Mouse (Mus musculus) hindbrain, embryonic 10.5 days (tissue): Measurements from ENCODE around the gene Larp7. TPM values are rescaled to one million over a fixed set of nuclear protein-coding genes. Genes with fewer than 3 reads are reported as not detected.

Experiments
- DNase-seq: peaks from one replicate; pipeline ENCODE4 v3.0.0-alpha.2; 2017; ENCODE audit warnings: low spot score
- H3K27ac ChIP-seq: fragments of 300-500 bp; sonication (generic); 2 replicates; pipeline ENCODE4 v1.5.1; 2016; ENCODE audit warnings: mild to moderate bottlenecking, moderate library complexity
- H3K27me3 ChIP-seq: fragments of 300-500 bp; sonication (generic); 2 replicates; pipeline ENCODE4 v1.6.1; 2016; ENCODE audit warnings: mild to moderate bottlenecking; ENCODE audit not compliant: poor library complexity, insufficient read depth, severe bottlenecking
- H3K36me3 ChIP-seq: fragments of 300-500 bp; sonication (generic); 2 replicates; pipeline ENCODE4 v1.6.1; 2016; ENCODE audit warnings: mild to moderate bottlenecking, moderate library complexity
- H3K4me1 ChIP-seq: fragments of 300-500 bp; sonication (generic); replicated peaks from 2 replicates; pipeline ENCODE4 v1.6.1; 2016; ENCODE audit warnings: mild to moderate bottlenecking
- H3K4me3 ChIP-seq: fragments of 300-500 bp; sonication (generic); 2 replicates; pipeline ENCODE4 v1.5.1; 2016; ENCODE audit warnings: mild to moderate bottlenecking, moderate library complexity
- H3K9me3 ChIP-seq: fragments of 300-500 bp; sonication (generic); 2 replicates; pipeline ENCODE4 v1.6.1; 2016; ENCODE audit warnings: mild to moderate bottlenecking, moderate library complexity
- WGBS: fragments of 180-500 bp; shearing (Covaris S2); methylation state at CpG from one replicate; pipeline ENCODE4 v1.1.7; 2016; 5-methylcytosine and 5-hydroxymethylcytosine counted together
- polyA plus RNA-seq: library from polyadenylated mRNA; unstranded; fragments of >200 nt; fragmentation: Nextera tagmentation; extraction: Ambion mirVana; gene quantifications from 2 replicates; pipeline ENCODE4 v1.2.1, GENCODE M21; 2016

Gene Larp7
- polyA plus RNA-seq = 50.7 and 74.1 TPM in 2 replicates

GRCm38 (mm10) chr3:127552973-127553719 is at the start of gene Larp7, which contains the start of gene Zgrf1:
Gene Larp7 (minus strand): TSS chr3:127553349.
Gene Zgrf1 (plus strand): TSS chr3:127553489.
- no peaks in the 10 kb centered on the region for H3K9me3 ChIP-seq
- H3K27ac ChIP-seq = peak within 1 kb of the TSS; percentile 99
- peak; percentile 98 for DNase-seq
- H3K4me1 ChIP-seq = peaks cover 19% of the 10 kb centered on the region
- peaks cover 24% of the 10 kb centered on the region for H3K36me3 ChIP-seq
- under 1% methylated on average over 73 of the region's 73 CpGs for WGBS
- no peaks in the 10 kb centered on the region for H3K27me3 ChIP-seq
- peak within 1 kb of the TSS; percentile 72 for H3K4me3 ChIP-seq

DNA sequence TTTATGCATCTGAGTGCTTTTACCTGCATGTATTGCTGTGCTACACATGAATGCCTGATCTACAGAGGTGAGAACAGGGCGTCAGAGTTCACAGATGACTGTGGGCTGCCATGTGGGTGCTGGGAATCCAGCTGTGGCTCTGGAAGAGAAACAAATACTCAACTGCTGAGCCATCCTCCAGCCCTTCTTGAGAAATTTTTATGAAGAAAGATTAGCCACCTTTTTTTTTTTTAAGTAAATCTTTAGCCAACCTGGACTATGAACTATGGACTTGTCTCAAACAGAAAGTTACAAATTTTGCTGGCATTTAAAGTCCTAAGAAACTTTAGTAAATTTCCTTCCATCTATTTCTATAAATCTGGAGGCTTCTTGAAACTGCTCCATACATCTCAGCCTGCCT is 44.0 kb upstream of the Larp7 start:
- DNase-seq = no peak
- Histone ChIP-seq H3K9me3 (no peaks in the 10 kb centered on the region), H3K27me3 (no peaks in the 10 kb centered on the region), H3K4me1 (no peaks in the 10 kb centered on the region), H3K27ac (no peak overlapping the region), H3K36me3 (peaks cover 73% of the 10 kb centered on the region), H3K4me3 (no peak overlapping the region)
- WGBS = 85% methylated on average over 1 of the region's 1 CpGs

DNA sequence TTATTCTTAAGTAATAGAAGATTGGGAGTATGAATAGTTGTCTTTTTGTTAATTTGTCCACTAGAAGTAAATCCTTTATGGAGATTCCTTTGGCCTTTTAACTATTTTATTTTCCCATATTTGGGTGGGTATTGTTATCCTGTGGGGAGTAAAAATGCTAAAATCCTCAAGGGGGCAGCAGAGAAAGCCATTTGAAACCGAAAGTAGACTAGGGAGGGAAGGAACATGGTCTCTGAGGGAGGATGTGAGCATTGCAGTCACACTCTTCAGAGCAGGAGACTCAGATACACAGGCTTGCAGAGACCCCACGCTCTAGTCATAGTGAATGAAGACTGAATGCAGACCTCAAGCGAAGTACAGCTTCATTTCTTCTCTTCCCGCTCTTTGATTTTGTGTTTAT is 19.4 kb upstream of the Larp7 start:
- Histone ChIP-seq H3K36me3 (peaks cover 77% of the 10 kb centered on the region), H3K4me3 (no peak overlapping the region), H3K9me3 (no peaks in the 10 kb centered on the region), H3K4me1 (no peaks in the 10 kb centered on the region), H3K27ac (no peak overlapping the region), H3K27me3 (no peaks in the 10 kb centered on the region)
- 67% methylated on average over 4 of the region's 4 CpGs for WGBS
- DNase-seq = no peak

DNA sequence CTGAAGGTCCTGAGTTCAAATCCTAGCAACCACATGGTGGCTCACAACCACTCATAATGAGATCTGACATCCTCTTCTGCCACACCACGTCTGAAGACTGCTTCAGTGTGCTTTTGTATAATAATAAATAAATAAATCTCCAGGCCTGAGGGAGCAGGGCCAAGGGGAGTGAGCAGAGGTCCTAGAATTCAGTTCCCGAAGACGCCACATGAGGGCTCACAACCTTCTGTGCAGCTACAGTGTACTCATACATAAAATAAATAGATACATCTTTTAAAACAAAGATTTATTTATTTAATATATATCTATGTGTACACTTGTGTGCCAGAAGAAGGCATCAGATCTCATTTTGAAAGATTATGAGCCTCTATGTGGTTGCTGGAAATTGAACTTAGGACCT is 12.0 kb upstream of the Larp7 start:
- no peaks in the 10 kb centered on the region for H3K9me3 ChIP-seq
- WGBS = 83% methylated on average over 3 of the region's 3 CpGs
- peaks cover 79% of the 10 kb centered on the region for H3K36me3 ChIP-seq
- DNase-seq = no peak
- H3K4me1 ChIP-seq = no peaks in the 10 kb centered on the region
- no peak overlapping the region for H3K27ac ChIP-seq
- H3K27me3 ChIP-seq = no peaks in the 10 kb centered on the region
- H3K4me3 ChIP-seq = no peak overlapping the region

DNA sequence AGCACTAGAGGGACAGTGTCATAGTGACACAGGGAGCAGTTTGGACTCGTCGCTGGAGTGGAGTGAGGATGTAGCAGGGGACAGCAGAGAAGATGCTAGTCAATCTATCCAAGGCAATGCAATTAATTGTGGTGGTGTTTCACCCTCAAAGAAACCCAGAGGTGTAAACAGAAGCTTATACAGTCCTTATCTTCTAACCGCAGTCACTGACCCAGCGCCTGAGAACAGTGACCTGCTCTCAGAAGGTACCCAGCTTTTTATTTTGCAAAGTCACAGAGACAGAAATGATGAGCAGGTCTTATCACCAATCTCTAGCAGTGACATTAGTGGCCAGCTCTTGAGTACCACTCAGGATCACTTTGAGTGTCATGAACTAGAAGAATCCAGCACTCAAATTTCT is 9.8 kb upstream of the Larp7 start:
- no peaks in the 10 kb centered on the region for H3K27me3 ChIP-seq
- no peaks in the 10 kb centered on the region for H3K4me1 ChIP-seq
- no peak overlapping the region for H3K4me3 ChIP-seq
- no peak for DNase-seq
- H3K36me3 ChIP-seq = peaks cover 77% of the 10 kb centered on the region
- WGBS = 89% methylated on average over 4 of the region's 4 CpGs
- H3K27ac ChIP-seq = no peak overlapping the region
- H3K9me3 ChIP-seq = no peaks in the 10 kb centered on the region

- no peaks in the 10 kb centered on the region for H3K27me3 ChIP-seq
These were observed 5.1 kb upstream of the Larp7 start for GRCm38 (mm10) chr3:127558201-127558600.

GRCm38 (mm10) chr3:127554723-127555122 is 1.6 kb upstream of the Larp7 start:
- Histone ChIP-seq H3K9me3 (no peaks in the 10 kb centered on the region), H3K4me3 (peak overlapping the region; percentile 72), H3K27ac (no peak overlapping the region), H3K36me3 (peaks cover 37% of the 10 kb centered on the region), H3K27me3 (no peaks in the 10 kb centered on the region), H3K4me1 (peaks cover 19% of the 10 kb centered on the region)
- DNase-seq = no peak
- 73% methylated on average over 5 of the region's 5 CpGs for WGBS

More at GRCm38 (mm10) chr3:127558201-127558600, 5.1 kb upstream of the Larp7 start:
- H3K4me3 ChIP-seq = no peak overlapping the region
- H3K36me3 ChIP-seq = peaks cover 67% of the 10 kb centered on the region
- peaks cover 11% of the 10 kb centered on the region for H3K4me1 ChIP-seq
- no peaks in the 10 kb centered on the region for H3K9me3 ChIP-seq
- no peak for DNase-seq
- H3K27ac ChIP-seq = no peak overlapping the region

DNA sequence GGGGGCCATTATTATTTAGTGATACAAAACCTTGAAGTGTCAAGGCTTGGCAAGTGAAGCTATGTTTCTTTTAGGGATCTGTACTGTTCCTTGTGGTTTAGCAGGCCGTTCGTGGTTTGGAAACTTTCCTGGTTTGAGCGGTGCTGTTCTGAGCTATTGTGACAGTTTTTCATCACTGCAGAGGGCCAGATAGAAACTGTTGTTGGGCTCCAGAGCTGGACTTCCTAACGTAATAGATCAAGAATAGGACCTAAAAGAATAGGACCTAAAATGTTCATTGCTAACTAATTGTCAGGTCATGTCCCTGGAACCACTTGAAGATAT is 533 bp upstream of the Larp7 start:
- H3K4me1 ChIP-seq = peaks cover 19% of the 10 kb centered on the region
- peaks cover 28% of the 10 kb centered on the region for H3K36me3 ChIP-seq
- 2% methylated on average over 4 of the region's 4 CpGs for WGBS
- no peaks in the 10 kb centered on the region for H3K27me3 ChIP-seq
- peak overlapping the region; percentile 72 for H3K4me3 ChIP-seq
- H3K9me3 ChIP-seq = no peaks in the 10 kb centered on the region
- DNase-seq = no peak
- H3K27ac ChIP-seq = peak overlapping the region; percentile 99

- DNase-seq = no peak
- WGBS = 8% methylated on average over 12 of the region's 13 CpGs
- H3K27ac ChIP-seq = peak overlapping the region; percentile 99
- H3K36me3 ChIP-seq = peaks cover 19% of the 10 kb centered on the region
- H3K27me3 ChIP-seq = no peaks in the 10 kb centered on the region
- peaks cover 19% of the 10 kb centered on the region for H3K4me1 ChIP-seq
- peak overlapping the region; percentile 72 for H3K4me3 ChIP-seq
- H3K9me3 ChIP-seq = no peaks in the 10 kb centered on the region
These were observed 646 bp downstream of the Larp7 start for GRCm38 (mm10) chr3:127552434-127552972.

GRCm38 (mm10) chr3:127547882-127548281 is 5.3 kb downstream of the Larp7 start:
- H3K9me3 ChIP-seq = no peaks in the 10 kb centered on the region
- WGBS = 23% methylated on average over 5 of the region's 5 CpGs
- H3K27me3 ChIP-seq = no peaks in the 10 kb centered on the region
- H3K4me1 ChIP-seq = peaks cover 8% of the 10 kb centered on the region
- no peak overlapping the region for H3K4me3 ChIP-seq
- no peak overlapping the region for H3K27ac ChIP-seq
- DNase-seq = peak; percentile 42
- H3K36me3 ChIP-seq = peaks cover 41% of the 10 kb centered on the region

DNA sequence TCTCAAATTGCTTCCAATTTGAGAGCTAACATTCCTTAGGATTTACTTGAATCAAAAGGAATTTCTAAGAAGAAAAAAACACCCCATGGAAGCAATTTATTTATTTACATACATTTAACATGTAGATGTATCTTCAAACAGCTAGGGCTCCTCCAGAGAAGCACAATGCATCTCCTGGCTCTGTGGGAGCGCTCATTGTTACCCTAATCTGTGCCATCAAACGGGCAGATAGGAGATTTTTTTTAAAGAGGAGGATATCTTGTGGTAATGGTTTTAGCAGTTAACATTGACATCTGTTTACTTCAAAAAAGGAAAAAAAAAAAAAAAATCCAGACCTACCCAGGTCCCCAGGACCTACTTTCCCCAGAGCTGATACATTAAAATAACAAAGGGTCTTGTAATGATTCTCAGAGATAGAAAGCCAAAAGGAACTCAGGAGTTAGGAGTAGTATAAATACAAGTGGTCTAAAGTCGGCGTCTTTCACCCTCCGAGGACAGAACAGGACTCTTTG is 8.5 kb downstream of the Larp7 start:
- no peaks in the 10 kb centered on the region for H3K27me3 ChIP-seq
- no peak for DNase-seq
- H3K27ac ChIP-seq = no peak overlapping the region
- no peak overlapping the region for H3K4me3 ChIP-seq
- 24% methylated on average over 5 of the region's 5 CpGs for WGBS
- H3K36me3 ChIP-seq = peaks cover 69% of the 10 kb centered on the region
- H3K4me1 ChIP-seq = no peaks in the 10 kb centered on the region
- no peaks in the 10 kb centered on the region for H3K9me3 ChIP-seq

- Histone ChIP-seq H3K27me3 (no peaks in the 10 kb centered on the region), H3K4me1 (no peaks in the 10 kb centered on the region), H3K36me3 (peaks cover 74% of the 10 kb centered on the region), H3K27ac (no peak overlapping the region), H3K9me3 (no peaks in the 10 kb centered on the region), H3K4me3 (no peak overlapping the region)
- 73% methylated on average over 4 of the region's 4 CpGs for WGBS
- DNase-seq = no peak
These were observed 9.2 kb downstream of the Larp7 start for GRCm38 (mm10) chr3:127543976-127544375.

DNA sequence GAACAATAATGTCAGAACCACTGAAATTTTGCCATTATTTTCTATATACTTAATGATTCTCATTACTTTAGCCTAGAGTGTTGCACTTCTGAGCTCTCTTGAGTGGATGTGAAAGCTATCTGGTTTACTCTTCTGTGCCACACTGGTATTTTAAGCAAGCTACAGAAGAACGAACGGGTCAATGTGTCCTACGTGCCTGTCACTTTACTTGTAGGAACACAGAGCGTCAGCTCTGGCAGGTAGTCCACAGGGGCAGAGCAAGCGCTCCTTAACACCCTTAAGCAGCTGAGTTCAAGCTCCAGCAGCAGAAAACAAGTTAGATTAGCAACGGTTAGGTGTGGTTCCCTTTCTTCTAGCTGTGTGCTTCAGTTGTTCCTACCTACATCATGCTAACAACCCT is 14.0 kb downstream of the Larp7 start:
- no peaks in the 10 kb centered on the region for H3K4me1 ChIP-seq
- no peak overlapping the region for H3K4me3 ChIP-seq
- no peak for DNase-seq
- no peaks in the 10 kb centered on the region for H3K27me3 ChIP-seq
- H3K27ac ChIP-seq = no peak overlapping the region
- no peaks in the 10 kb centered on the region for H3K9me3 ChIP-seq
- peaks cover 65% of the 10 kb centered on the region for H3K36me3 ChIP-seq
- WGBS = 68% methylated on average over 6 of the region's 6 CpGs
